Mouse (Mus musculus) kidney, adult 11 months (tissue): ENCODE measurements at regions not wholly inside any gene's neighbourhood (a gene's known extent, or its start where the extent isn't known, plus 50 kb on each side); places are given as distances from the start of the nearest gene placed in this dataset.

ENCODE experiments used
- DNase-seq: peaks from one replicate; pipeline ENCODE4 v3.0.0; 2022

DNA sequence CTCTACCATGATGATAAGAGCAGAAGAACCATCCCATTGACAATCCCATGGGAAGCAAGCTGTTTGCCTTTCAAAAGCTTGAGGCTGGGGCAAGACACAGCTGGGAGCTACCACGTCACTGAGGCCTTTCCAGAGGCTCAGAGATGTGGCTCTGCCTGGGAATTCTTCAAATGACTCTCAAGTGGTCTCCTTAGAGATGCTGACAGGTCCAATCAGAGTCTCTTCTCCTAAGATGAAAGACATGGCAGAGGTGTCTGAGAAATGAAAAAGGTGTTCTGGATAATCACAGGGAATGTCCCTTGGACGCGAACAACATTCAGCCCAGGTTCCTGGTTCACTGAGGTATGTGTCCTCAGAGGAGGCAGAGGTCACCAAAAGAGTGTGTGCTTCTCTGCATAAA is 287.7 kb downstream of the Fam49a start:
- no peak for DNase-seq

DNA sequence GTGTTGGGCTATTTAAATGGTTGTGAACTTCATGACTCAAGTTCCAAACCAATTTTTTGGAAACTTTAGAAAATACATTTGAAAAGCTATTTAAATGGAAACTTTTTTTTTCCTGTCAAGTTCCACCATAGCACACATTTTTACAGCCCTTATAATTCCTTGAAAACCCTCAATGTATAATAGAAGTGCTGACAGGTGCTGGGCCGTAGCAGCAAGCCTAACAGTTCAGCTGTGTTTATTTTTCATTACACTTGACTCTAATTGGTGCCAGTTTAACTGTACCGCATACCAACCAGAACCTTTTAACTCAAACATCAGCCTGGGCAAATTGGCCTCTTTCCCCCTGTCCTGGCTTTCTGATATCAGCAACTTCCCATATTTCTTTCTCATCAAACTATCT is 286.7 kb downstream of the Fam49a start:
- DNase-seq: no peak

DNA sequence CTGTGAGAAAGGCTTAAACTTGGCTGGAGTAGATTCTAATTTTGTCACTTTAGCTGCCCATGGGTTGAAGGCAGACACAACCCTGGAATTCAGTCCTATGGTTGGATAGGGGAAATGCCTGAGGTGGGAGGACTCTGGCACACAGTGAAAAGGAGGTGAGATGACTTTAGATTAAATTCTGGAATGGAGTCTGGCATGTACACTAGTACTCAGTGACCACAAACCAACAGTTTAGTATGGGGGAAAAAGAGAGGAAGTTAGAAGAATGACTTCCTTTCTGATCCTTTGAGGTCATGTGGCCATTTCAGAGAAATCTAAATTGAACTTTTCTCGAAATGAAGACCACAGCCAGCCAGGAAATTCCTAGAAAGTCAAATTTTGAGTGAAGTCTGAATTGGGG is 285.5 kb downstream of the Fam49a start:
- no peak for DNase-seq

DNA sequence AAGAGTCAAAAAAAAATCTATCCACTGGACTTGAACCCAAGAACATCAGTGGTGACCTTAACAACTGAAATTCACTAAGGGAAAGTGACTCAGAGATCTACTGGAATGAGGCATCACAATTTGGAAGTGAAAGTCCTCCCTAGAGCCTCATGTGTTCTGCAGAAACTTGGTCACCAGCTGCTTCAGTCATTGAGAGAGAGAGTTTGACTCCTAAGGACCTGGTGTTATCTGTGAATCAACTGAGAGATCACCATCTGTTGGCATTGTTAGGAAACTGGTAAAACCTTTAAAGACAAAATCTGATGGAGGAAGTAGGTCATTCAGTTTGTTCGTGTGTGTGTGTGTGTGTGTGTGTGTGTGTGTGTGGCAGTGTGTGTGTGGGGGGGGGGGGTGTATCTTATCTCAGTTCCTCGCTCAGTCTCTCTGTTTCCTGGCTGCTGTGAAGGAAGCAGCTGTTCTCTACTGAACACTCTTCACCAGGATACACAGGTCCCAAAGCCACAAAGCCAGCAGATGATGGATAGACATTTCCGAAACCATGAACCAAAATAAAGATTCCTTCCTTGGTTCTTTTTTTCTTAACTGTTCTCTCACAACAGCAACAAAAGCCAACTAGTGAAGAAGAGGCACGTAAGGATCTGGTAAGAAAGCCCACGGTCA is 284.6 kb downstream of the Fam49a start:
- DNase-seq: no peak

DNA sequence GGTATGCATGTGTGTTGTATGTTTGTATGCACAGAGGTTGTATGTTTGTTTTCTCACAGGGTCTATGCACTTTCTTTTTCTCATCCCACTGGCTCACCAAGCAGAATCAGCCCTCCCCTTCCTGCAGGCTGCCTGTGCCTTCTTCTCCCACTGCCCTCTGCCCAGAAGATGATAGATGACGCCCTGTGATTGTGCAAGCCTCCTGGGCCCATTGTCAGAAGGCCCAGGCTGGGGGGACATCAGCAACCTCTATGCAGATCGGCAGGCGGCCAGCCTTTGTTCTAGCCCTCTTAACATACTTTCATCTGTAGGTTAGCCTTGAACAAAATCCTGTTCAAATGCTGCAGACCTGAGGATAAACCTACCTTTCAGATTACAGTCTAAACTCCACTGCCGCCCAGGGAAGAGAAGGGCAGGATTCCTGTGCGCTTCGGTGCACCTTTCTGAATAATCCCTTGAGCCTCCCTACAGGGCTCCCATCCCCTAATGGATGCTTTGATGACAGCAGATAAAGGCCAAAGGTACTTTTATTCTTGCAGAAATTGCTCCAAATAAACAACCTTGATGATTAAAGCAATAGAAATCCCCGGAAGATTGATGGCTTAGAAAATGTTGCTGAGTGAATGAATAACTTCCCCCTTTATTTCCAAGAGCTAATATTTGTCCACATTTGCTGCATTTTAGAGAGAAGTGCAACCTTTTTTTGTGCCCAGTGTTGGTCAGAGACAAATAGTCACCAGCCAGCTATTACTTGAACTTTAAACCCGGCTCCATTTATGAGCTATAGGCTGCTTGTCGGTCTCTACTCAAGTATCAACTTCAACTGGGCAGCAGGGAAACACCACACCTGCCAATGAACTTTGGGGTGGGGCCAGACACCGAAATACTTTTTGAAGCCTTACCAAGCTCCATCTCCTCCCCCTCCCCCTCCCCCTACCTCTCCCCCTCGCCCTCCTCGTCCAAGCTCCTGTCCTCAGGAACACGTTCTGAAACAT is 279.4 kb downstream of the Fam49a start:
- DNase-seq: no peak

DNA sequence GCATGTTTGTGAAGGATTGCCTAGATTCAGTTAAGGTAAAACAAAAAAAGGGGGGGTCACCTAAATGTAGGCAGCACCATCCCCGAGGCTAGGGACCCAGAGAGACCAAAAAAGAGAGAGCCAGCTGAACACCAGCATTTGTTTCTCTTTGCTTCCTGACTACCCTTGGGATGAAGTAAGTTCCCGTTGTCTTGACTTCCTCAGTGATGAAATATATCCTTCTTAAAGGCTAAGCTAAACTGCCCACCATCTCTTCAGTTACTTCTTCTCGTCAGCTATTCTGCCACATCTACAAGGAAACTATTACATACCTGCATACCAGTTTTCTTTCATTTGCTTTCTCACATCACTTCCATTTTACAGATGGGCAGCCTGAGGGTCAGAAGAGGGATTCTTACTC is 277.4 kb downstream of the Fam49a start:
- no peak for DNase-seq

- no peak for DNase-seq
Observed at GRCm38 (mm10) chr12:12534779-12535178, 272.8 kb downstream of the Fam49a start.

DNA sequence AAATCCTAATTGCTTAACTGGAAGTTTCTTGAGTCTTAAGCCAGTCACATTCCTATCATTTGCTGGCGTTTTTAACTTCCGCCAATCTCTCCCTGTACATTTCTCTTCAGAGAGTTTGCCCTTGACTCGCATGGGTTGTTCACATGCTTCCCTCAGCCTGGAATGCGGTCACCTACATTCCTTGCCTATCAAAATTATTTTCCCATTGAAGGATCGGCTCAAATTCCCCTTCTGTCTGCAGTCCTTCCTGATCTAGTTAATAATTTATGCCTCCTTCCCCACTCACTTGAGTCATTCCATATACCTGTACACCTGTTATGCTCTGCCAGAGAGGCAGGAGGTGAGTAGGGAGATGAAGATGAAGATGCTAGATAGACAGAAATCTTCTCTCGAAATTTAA is 268.9 kb downstream of the Fam49a start:
- DNase-seq: peak; percentile 30

- DNase-seq: no peak
Observed at GRCm38 (mm10) chr12:12529541-12529940, 267.6 kb downstream of the Fam49a start.

GRCm38 (mm10) chr12:12528478-12528981 is 266.6 kb downstream of the Fam49a start:
- DNase-seq: no peak

GRCm38 (mm10) chr12:12527766-12528477 is 266.0 kb downstream of the Fam49a start:
- no peak for DNase-seq

GRCm38 (mm10) chr12:12527366-12527765 is 265.4 kb downstream of the Fam49a start:
- peak; percentile 33 for DNase-seq

DNA sequence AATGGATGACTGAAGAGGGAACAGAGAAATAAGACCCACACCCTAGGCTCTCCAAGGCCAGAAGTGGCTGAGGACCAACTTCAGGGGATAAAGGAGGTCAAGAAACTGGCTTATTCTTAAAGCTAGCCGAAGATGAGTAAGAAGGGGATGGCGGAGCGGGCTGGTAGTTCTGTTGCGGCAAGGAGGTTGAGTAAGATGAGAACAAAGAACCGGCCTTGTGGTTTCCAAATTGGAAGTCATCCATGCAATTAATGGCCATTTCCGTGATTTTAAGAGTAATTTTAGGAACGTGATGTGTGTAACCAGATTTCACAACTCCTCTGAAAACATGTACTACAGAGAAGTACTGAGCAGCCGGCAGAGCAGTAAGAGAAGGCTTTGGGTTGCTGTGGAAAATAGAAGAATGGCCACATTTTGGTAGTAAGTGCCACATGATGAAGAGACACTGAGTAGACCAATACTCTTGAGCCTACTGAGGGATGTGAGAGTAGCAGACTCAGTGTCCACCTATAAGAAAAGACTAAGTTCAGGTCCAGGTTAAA is 258.4 kb downstream of the Fam49a start:
- no peak for DNase-seq

DNA sequence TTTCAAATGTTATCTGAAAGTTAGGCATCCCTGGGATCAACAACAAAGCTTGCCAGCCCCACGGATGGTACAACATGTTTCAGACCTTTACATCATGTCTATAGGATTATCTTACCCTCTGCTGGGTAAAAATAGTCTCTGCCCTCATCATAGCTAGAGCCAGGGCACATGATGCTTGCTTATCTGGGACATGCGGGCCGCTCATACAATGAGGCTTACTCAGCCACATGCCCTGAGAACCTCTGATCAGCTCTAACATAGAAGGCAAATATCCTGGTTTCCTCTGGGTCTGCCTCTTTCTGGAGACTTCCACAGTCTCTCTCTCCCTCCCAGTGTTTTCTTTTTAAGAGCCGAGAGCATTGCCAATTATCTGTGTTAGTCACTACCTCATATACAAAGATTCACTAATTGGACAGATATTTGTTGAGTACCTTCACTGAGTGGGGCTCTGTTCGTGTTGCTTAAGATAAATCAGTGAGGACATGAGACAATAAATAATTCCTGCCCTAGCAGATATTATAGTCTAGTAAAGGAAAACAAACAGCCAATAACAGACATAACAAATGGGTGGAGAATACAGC is 256.6 kb downstream of the Fam49a start:
- no peak for DNase-seq

DNA sequence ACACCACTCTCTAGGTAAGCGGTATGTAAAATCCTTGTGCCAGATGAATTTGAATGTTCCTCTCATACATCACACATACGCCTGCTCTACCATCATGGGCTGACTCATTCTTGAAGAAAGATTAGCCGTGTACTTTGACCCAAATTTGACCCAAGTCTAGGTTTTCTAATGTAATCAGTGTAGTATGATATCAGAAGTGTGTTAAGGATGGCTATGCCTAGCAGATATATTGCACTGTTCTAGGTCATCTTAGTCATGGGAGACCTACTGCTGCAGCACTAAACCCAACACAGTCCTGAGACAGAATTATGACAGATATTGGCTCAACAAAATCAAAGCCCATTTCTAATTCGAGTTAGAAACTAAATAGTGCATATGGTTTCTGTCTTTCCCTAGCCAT is 255.1 kb downstream of the Fam49a start:
- DNase-seq: no peak

DNA sequence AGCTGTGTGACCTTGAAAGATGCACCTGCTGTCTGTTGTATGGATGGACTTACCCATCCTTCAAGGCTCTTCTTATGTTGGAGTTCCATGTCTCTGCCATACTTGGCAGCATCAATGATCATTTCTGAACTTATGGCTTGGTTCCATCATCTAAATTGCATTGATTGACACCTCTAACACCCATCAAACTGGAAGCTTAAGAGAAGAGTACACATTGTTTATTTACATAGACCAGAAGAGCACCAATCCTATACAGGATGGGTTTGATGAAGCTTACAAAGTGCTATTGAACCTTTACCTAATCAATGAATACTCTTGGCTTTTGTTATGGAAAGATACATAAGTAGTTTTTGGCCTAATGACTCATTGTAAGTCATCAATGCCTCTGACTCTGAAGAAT is 248.8 kb downstream of the Fam49a start:
- no peak for DNase-seq

DNA sequence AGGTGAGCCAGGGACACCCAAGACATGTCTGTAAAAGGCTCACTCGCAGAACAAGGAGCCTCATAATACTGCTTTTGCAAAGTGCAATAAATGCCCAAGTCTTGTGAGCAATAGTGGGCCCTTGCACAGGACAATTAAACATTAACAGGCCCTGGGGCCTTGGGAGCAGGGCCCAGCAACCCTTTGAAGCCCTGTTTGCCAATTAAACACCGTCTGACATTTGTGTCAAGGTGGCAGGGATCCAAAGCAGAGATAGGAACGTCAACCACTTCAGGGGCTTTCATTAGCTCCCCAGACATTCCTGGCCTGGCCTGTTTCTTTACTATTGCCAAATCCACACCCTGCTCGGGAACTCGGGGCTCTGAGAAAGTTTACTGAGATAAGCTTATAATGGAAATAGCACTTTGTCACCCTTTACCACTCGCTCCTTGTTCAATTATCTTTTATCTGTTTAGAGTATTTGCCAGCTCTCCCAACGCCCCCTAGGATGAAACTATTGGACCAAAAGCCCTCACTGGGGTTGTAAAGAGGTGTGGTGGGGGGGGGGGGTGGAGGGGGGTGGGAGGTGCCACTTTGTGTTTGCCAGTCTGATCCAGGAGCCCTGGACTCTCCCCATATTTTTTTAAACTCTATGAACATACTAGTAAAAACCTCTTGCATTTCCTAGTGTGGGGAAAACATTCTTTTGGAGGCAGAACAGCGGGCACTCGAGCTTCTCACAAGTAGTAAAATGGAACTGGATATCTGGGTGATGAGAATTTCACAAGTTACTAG is 247.4 kb downstream of the Fam49a start:
- DNase-seq: peak; percentile 82

- no peak for DNase-seq
Observed at GRCm38 (mm10) chr12:12508487-12509125, 246.7 kb downstream of the Fam49a start.

- no peak for DNase-seq
Observed at GRCm38 (mm10) chr12:12506671-12507070, 244.7 kb downstream of the Fam49a start.

- DNase-seq: no peak
Observed at GRCm38 (mm10) chr12:12505590-12505989, 243.7 kb downstream of the Fam49a start.

- DNase-seq: no peak
Observed at GRCm38 (mm10) chr12:12499903-12500302, 238.0 kb downstream of the Fam49a start.
